Mouse (Mus musculus) hindlimb bud, embryonic 11.5 days (tissue): Measurements from ENCODE around the gene Adra2c.

Experiments
- DNase-seq: peaks from one replicate; pipeline ENCODE4 v3.0.0-alpha.2; 2012; ENCODE audit warnings: low read depth, low spot score; ENCODE audit errors: extremely low spot score

Adra2c gene

GRCm38 (mm10) chr5:35278019-35278418 is at the start of gene Adra2c:
Gene Adra2c, plus strand, starts transcription at chr5:35278319.
- DNase-seq: no peak

- DNase-seq: no peak
Measured at GRCm38 (mm10) chr5:35233142-35233541, 45.0 kb upstream of the Adra2c start.

GRCm38 (mm10) chr5:35237757-35238156 is 40.4 kb upstream of the Adra2c start:
- no peak for DNase-seq

GRCm38 (mm10) chr5:35238627-35239026 is 39.5 kb upstream of the Adra2c start:
- no peak for DNase-seq

GRCm38 (mm10) chr5:35241556-35241955 is 36.6 kb upstream of the Adra2c start:
- no peak for DNase-seq

GRCm38 (mm10) chr5:35244204-35244603 is 33.9 kb upstream of the Adra2c start:
- DNase-seq: no peak

GRCm38 (mm10) chr5:35245555-35246273 is 32.4 kb upstream of the Adra2c start:
- no peak for DNase-seq

- DNase-seq: no peak
Measured at GRCm38 (mm10) chr5:35254964-35255716, 23.0 kb upstream of the Adra2c start.

GRCm38 (mm10) chr5:35263716-35264115 is 14.4 kb upstream of the Adra2c start:
- DNase-seq: no peak

- no peak for DNase-seq
Measured at GRCm38 (mm10) chr5:35267486-35267885, 10.6 kb upstream of the Adra2c start.

GRCm38 (mm10) chr5:35275356-35275755 is 2.8 kb upstream of the Adra2c start:
- DNase-seq: no peak

GRCm38 (mm10) chr5:35278741-35279695 is 899 bp downstream of the Adra2c start:
- no peak for DNase-seq

GRCm38 (mm10) chr5:35279696-35280001 is 1.5 kb downstream of the Adra2c start:
- no peak for DNase-seq

- DNase-seq: no peak
Measured at GRCm38 (mm10) chr5:35280002-35280782, 2.1 kb downstream of the Adra2c start.

GRCm38 (mm10) chr5:35280783-35281165 is 2.7 kb downstream of the Adra2c start:
- no peak for DNase-seq

- DNase-seq: no peak
Measured at GRCm38 (mm10) chr5:35285281-35285680, 7.2 kb downstream of the Adra2c start.

- DNase-seq: no peak
Measured at GRCm38 (mm10) chr5:35286190-35286589, 8.1 kb downstream of the Adra2c start.

- peak; percentile 35 for DNase-seq
Measured at GRCm38 (mm10) chr5:35299621-35300020, 21.5 kb downstream of the Adra2c start.

GRCm38 (mm10) chr5:35304191-35304590 is 26.1 kb downstream of the Adra2c start:
- no peak for DNase-seq

GRCm38 (mm10) chr5:35305332-35305731 is 27.2 kb downstream of the Adra2c start:
- no peak for DNase-seq

GRCm38 (mm10) chr5:35306692-35307091 is 28.6 kb downstream of the Adra2c start:
- no peak for DNase-seq
